Mouse (Mus musculus) spleen, adult 2 months (tissue): ENCODE measurements around the gene Erbb3.

Experiments
- CTCF ChIP-seq: fragments of 200-500 bp; IDR thresholded peaks from 2 replicates; pipeline ENCODE4 v1.5.1; 2011; ENCODE audit warnings: mild to moderate bottlenecking, inconsistent platforms; ENCODE audit not compliant: insufficient read depth, insufficient read length, insufficient replicate concordance; ENCODE audit errors: extremely low read depth
- POLR2A ChIP-seq: fragments of 200-500 bp; IDR thresholded peaks from 2 replicates; pipeline ENCODE4 v1.6.1; 2011; ENCODE audit warnings: low read depth, low read length, inconsistent platforms

GRCm38 (mm10) chr10:128602470-128603128, 13.1 kb upstream of the Erbb3 start:
- no peak for TF ChIP-seq POLR2A
- TF ChIP-seq CTCF, result no peak
